Mouse (Mus musculus) retina, adult 2 months (tissue): ENCODE measurements around the gene Myg1.
A peak's percentile ranks its signal among the peaks of the same experiment; 100 is the strongest.
"Not testable (repeated sequence)": the region's sequence is repeated elsewhere in the genome, so short reads cannot be mapped to it uniquely, and the experiment has no call there.

Source experiments
- DNase-seq: peaks from one replicate; pipeline ENCODE4 v3.0.0-alpha.2; 2012; ENCODE audit warnings: low read depth, low spot score

The Myg1 gene

DNA sequence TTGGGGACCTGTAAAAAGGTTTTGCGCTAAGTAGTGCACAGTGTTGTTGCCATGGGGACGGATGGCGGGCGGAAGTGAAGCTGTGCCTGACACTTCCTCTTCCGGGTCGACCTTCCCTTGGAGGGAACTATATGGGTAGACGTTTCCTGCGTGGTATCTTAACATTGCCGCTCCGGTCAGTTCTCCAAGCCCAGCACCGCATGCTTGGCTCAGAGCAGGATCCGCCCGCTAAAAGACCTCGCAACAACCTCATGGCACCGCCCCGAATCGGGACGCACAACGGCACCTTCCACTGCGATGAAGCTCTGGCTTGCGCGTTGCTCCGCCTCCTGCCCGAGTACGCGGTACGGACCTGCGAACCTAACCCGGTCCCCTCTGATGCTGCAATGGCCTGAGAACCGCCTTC, at the start of gene Myg1:
Gene Myg1 (plus strand): TSS at position 100 of the 406 bp plus-strand sequence.
- peak; percentile 77 for DNase-seq

DNA sequence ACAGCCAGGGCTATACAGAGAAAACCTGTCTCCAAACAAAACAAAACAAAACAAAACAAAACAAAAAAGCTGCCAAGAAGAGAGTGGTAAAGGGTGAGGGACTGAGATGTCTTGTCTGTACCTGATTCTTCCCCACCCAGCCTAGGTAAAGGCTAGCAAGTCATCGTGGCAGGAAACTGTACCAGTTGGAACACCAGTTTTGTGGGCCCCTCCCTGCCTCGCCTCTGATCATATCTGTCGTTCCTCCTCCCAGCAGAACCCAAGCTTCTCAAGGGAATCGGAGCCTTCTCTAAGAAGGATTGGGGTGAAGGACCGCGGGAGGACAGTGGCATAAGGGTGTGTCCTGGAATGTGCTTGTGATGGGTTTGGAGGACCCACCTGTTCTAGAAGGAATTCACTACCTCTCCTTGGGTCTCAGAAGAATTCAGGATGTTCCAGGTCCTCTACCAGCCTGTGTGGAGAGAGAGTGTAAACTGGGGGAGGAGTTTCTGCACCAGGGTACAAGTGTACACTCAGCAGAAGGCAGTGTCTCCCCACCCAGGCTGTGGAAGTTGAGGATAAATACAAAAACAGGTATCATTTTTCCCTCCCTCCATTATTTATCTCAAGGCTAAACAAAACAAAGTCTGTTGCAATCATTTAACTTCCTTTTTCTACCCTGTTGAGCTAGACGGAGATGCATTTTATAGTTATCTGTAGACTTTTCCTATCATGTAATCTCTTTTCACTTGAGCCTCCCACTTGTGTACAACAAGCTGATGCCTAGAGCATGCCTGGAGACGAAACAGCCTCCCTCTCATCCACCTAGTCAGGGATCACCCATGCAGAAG, 48.8 kb upstream of the Myg1 start:
- no peak for DNase-seq

DNA sequence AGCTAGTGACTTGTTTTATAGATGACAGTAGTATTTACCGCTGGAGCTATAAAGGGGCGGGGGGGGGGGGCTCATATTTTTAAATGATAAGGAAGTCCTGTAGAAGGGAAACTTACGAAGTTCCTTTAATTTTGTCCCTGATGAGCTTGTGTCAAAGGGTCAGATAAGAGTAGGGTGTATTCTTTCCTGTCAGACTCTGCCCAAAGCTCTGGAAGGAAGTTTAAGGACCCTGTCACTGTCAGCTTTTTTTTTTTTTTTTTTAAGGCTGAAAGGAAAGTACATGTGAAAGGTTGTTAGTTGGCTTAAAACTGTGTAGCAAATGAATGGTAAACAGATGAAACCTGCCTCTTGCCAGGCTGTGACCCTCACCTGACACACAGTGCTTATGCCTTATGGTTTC, 47.9 kb upstream of the Myg1 start:
- no peak for DNase-seq

DNA sequence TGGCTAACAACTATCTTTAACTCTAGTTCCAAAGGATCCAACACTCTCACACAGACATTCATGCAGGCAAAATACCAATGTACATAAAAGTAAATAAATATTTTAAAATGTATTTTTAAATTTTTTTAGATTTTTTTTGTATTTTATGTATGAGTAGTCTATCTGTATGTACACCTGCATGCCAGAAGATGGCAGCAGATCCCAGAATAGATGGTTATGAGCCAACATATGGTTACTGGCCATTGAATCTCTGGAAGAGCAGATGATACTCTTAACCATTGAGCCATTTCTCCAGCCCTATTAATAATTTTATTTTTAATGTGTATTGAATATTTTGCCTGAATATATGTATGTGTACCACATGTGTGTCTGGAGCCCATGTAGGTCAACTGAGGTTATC, 44.1 kb upstream of the Myg1 start:
- no peak for DNase-seq

DNA sequence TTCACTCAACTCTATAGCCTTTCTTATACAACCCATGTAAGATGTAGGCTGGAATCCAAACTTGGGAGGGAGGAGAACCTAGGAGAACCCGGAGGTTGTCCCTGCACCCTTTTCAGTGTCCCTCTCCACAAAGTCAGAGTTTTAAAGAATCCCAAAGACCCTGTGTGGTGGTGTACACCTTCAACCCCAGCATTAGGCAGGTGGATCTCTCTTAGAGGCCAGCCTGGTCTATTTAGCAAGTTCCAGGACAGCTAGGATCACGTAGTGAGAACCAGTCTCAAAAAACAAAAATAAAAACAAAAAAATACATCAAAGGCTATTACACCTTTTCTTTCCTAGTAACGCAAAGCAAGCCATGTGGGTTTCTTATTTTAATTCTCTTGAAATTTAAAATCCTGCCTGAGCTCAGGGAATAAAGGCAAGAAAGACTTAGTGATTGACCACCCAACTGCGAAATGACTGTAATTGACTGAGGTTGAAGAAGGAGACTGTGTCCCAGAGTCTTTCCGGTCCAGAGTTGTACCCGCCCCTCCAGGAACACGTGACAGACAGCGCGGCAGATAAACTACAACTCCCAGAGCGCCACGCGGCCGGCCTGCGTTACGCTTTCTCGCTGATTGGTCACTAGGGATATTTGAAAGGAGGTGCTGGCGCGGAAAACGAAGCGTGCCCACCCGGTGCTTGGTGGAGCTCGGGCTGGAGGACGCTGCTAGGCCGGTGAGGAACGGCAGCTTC, 35.7 kb upstream of the Myg1 start, which contains the start of gene Espl1:
Gene Espl1 (plus strand): TSS at position 634 of the 735 bp plus-strand sequence.
- DNase-seq: peak; percentile 71

DNA sequence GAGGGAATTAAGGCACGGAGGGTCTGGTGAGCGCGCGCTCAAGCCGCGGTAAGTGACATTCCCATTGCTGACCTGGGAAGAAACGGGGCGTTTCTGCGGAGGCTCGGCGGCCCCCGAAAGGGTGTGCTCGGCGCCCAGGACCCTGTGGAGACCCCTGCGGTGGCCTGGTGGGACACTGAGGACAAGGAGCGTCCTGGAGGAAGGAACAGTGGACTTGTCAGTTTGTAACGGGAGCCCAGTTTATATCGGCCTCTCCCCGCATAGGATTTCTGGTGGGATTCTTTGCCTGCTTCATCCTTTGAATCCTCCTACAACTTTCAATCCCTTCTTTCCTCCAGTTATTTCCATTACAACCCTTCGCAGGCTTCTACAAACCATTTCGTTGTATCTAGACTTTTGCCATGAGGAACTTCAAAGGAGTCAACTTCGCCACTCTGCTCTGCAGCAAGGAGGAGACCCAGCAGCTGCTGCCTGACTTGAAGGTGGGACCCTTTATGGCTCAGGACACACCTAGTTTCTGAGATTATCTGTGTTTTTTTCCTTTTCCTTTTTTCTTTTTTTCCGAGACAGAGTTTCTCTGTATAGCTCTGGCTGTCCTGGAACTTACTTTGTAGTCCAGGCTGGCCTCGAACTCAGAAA, 35.0 kb upstream of the Myg1 start:
- no peak for DNase-seq

DNA sequence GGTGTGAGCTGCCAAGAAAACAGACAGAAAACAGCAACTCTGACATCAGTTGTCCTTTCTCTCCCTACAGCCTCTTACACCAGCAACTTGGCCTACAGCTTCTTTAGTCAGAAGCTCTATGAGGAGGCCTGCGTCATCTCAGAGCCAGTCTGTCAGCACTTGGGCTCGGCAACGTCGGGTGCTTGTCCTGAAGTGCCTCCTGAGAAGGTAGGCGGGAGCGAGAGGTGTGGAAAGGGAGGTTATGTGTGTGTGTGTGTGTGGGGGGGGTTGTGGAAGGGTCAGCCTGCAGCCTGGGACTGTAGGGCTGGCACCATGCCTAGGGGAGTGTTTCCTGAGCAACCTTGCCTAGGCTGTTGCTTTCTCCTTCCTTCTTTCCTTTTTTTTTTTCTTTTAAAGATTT, 29.0 kb upstream of the Myg1 start:
- DNase-seq: no peak

DNA sequence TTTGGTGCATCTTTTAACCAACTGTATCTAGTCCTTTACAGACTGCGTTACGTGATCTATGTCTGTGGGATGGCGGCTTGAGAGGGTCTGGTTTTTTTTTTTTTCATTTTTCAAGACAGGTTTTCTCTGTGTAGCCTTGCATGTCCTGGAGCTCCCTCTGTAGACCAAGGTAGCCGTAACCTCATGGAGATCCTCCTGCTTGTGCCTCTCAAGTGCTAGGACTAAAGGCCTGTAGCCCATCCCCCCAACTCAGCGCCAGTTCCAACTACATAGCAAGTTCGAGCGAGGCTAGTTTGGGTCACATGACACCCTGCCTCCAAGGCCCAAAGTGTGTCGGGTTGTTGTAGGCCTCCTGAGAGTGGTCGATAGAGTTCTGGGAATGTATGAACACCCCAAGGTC, 22.8 kb upstream of the Myg1 start:
- no peak for DNase-seq

DNA sequence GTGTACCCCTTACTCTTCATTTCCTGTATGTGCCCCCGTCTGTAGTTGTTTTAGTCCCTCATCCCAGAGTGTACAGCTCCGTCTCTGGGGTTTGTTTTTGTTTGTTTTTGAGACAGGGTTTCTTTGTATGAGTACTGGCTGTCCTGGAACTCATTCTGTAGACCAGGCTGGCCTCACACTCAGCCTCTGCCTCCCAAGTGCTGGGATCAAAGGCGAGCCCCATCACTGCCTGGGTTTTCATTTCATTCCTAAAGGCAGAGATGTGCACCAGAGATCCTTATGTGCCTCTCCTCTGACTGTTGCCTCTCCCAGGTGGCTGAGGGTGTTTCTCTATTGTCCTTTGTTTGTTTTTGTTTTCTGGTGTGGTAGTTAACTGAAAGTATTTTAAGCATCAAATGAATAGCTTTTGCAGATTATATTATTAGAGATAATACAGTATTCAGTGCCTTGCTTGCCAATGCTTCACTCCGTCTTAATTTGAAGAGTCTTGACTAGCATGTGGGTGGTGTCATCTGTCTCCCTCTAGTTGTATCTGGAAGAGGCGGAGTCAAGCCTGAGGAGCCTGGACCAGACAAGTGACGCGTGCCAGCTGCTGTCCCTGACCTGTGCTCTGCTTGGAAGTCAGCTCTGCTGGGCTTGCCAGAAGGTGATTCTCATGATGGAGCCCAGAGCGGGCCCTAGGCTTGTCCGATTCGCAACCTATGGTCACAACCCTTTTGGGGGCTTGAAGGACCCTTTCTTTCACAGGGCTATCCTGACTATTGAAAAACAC, 21.2 kb upstream of the Myg1 start:
- DNase-seq: no peak

DNA sequence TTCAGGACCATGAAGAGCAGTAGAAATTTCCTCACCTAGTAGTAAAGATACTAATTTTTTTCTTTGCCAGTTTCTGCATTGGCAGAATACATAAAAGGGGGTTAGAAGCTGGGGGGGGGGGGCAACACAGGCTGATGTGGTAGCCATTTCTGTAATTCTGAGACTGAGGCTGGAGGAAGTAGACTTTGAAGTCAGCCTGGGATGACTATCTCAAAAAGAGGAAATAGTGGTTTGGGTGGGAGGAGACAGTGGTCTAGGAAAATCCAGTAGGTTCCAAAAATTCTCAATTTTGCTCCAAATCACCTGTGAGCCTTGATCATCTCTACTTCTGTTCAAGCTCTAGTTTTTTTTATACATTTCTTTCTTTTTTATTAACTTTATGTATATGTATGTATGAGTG, 20.0 kb upstream of the Myg1 start:
- DNase-seq: no peak

DNA sequence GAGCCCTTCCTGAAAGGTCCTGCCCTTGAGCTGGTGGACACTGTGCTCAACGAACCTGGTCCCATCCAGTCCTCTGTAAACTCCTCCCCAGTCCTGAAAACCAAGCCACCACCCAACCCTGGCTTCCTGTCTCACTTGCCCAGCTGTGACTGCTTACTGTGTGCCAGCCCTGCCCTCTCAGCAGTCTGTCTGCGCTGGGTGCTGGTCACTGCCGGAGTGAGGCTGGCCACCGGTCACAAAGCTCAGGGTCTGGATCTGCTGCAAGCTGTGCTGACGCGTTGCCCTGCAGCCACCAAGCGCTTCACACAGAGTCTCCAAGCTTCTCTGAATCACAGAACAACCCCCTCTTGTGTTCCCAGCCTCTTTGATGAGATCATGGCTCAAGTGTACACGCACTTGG, 16.2 kb upstream of the Myg1 start:
- no peak for DNase-seq

DNA sequence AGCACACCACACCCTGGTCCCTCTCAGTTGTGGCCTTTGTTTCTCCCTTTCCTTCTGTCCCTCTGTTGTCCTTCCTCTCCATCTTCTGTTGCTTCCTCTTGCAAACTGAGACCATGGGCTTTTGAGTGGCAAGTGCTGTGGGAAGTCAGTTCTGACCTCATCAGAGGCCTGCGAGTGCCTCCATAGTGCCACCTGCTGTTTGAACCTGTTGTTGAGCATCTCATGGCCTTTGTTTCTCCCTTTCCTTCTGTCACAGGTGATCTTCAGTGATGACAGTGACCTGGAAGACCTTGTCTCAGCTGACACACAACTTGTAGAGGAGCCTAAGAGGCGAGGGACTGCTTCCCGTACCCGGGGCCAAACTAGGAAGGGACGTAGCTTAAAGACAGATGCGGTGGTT, 15.2 kb upstream of the Myg1 start:
- no peak for DNase-seq

DNA sequence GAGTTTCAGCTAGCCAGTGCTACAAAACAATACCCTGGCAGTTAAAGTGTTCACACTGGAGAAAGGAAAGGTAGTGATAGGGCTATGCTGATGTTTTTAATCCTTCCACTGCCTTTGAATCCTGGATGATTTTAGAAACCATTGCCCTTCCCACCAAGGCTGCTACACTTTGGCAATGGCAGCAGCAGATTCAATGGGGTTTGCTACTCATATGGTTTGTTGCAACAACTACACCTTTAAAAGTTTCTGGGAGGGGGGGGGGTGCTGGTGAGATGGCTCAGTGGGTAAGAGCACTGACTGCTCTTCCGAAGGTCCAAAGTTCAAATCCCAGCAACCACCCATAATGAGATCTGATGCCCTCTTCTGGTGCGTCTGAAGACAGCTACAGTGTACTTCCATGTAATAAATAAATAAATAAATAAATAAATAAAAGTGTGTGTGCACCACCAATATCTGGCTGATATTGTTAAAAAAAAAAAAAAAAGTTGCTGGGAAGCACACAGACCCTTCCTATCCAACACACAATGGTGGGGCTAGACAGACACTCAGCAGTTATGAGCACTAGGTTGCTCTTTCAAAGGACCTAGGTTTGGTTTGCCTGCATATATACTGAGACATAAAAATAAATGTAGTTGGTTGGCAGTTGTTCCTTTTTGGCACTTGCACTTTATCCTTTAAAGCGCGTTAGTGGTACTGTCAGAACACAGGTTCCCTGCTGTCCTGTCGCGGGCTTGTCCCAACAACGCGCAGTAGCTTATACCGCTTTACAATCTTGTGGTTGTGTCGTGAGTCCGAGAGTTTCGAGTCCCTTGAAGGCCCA, 6.6 kb upstream of the Myg1 start:
- no peak for DNase-seq

DNA sequence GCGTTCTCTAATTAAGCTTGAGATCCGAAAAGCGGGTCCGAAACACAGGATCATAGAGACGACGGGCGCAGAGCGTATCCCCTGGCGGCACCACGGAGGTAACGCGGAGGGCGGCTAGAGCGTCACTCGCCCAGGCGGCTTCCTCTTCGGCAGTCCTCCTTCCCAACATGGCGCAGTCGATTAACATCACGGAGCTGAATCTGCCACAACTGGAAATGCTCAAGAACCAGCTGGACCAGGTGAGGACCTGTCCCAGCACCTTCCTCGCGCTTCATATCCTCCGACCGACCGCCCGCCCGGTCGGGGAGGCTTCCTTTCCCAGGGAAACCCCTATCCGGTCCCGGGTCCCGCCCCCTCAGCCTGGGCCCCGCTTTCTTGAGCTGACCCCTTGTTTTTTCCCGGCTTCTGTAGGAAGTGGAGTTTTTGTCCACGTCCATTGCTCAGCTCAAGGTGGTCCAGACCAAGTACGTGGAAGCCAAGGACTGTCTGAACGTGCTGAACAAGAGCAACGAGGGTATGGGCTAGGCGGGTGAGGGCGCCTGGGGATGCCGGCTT, 5.4 kb upstream of the Myg1 start, which contains the start of gene Pfdn5:
Gene Pfdn5 (plus strand): TSS at position 95 of the 555 bp plus-strand sequence.
- DNase-seq: peak; percentile 68

DNA sequence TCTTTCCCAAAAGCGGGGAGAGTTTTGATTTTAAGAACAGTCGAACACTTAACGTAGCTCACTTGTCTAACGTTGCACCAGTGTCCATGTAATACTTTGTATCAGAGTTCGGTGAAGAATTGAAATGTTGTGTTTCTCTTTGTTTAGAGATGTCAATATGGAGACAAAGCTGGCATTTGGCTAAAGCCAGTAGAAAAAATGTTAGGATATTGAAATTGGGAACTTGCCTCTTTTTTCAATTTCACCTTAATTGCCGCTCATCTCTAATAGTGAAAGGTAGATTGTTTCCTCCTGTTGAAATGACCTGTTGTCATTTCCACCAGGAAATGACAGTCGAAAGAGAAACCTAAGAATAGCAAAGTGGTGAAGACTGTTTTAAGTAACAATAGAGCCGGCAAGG, 4.6 kb upstream of the Myg1 start:
- no peak for DNase-seq

DNA sequence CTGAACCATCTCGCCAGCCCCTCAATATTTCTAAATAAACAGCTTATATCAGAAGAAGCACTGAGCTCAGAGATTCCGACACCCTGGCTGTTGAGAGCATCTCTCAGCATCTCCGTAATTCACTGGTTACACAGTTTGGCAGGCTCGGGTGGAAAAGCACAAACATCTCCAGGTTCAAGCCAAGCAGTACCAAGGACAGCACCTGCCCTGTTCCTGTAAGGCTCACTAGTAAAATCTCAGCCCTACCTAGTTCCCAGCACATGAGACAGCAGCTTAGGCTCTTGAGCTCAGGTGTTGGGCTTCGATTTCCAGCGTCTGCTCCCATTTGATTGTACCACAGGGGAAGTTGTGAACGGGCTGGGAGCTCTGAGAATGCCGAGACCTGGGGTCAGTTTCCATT, 3.7 kb downstream of the Myg1 start:
- no peak for DNase-seq

DNA sequence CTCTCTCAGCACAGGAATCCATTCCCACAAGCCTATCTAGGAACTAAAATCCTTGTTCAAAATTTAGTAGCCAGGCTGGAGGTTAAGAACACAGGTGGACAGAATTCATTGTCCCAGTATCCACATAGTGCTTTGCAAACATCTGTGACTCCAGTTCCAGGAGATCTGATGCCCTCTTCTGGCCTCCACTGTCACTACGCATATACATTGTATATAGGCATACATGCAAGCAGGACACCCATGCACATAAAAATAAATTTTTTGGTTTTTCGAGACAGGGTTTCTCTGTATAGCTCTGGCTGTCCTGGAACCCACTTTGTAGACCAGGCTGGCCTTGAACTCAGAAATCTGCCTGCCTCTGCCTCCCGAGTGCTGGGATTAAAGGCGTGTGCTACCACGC, 4.4 kb downstream of the Myg1 start:
- not testable (repeated sequence) for DNase-seq

DNA sequence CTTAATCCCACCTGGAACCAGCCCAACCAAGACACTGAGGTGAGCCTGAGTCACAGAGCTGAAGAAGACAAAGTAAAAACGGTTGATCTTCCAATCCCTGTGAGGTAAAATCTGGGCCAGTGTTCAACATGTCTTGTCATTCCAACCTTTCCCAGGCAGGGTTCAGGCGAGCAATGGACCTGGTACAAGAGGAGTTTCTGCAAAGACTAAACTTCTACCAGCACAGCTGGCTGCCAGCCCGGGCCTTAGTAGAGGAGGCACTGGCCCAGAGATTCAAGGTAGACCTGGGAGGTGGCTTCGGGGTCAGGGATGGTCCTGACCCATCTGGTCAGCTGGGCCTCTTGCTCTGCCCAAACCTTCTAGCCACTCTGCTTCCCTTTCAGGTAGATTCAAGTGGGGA, 5.4 kb downstream of the Myg1 start:
- no peak for DNase-seq

DNA sequence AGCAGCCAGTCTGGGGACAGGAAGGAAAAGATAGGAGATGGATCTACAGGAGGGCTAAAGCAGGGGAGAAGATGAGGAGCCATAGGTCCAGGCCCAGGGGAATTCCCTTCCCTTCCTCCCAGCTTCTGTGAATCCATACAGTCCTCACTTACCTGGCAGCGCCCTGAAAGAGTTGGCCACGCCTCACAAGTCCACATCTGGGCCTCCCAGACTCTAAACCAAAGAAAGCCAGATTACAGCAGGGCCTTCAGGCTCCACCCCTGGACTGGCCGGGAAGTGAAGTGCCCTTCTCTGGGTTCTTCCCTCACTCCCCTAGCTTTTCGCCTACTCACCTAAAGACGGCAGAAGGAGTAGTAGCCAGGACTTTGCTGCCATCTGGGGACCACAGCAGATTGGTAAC, 8.1 kb downstream of the Myg1 start:
- no peak for DNase-seq

DNA sequence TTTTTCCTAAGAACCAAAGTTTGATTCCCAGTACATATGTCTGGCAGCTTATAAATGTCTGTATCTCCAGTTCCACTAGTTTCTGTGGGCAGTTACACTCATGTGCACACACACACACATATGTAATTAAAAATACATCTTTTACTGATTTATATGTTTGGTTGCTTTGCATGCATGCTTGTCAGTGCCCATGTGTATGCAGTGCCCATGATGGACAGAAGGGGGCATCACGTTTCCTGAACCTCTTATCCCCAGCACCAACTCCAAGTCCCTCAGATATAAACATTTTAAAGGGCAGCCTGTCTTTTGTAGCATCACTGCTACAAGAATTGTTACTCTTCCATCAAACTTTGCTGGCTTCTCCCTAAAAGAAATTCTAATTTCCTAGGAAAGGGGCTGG, 10.1 kb downstream of the Myg1 start:
- no peak for DNase-seq

DNA sequence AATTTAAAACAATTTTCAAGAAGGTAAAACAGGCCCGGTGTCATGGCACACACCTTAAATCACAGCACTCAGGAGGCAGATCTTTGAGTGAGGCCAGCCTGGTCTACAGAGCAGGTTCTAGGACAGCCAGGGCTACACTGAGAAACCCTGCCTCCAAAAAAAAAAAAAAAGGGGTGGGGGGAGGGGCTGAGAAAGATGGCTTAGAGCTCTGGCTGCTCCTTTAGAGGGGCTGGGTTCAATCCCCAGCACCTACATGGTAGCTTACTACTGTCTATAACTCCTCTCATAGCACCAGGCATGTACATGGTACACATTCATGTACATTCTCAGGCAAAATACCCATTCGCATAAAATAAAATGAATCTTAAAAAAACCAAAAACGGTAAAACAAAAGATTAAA, 13.0 kb downstream of the Myg1 start:
- DNase-seq: no peak
